Mouse (Mus musculus) cerebral cortex, adult 2 months (tissue): ENCODE results near the gene Mical3.

Source experiments
- WGBS: fragments of 180-500 bp; shearing (Covaris S2); methylation state at CpG from one replicate; pipeline ENCODE4 v1.1.7; 2018; 5-methylcytosine and 5-hydroxymethylcytosine counted together

Mical3 gene

DNA sequence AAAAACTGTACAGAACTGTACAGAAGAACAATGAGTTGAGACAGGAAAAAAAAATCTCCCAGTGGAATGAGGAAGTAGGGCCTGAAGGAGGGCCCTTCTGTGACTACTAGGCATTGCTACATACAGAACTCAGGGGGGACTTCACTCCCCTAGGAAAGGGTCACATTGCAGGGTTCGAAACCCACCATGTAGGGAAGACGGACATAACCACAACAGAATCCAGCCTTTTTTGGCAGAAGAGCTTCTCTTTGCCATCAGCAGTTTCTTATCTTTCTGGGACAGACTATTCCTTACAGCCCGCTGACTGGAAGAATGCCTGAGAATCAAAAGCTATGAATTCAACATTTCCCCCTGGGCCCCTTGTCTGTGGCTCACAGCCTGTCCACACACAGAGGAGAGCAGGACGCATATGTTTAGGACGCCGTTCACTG, 46.7 kb downstream of the Mical3 start:
- WGBS, result 69% methylated on average over 6 of the region's 6 CpGs

DNA sequence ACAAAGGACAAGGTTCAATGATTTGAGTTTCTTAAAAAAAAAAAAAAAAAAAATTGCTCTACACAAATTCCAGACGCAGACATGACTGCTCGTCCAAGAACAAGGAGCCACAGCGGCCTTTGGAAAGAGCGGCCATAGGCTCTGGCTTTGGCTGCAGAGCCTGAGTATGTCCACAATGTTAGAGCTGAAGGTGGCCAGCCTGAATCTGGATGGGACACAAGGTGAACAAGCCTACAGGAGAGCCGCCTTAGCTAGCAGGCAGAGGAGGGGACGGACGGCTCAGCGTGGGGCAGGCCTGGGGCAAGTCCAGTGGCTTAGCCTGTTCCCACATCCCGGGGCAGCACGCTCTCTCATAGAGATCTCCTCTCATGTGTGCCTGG, 48.7 kb downstream of the Mical3 start:
- WGBS, result 92% methylated on average over 10 of the region's 10 CpGs

DNA sequence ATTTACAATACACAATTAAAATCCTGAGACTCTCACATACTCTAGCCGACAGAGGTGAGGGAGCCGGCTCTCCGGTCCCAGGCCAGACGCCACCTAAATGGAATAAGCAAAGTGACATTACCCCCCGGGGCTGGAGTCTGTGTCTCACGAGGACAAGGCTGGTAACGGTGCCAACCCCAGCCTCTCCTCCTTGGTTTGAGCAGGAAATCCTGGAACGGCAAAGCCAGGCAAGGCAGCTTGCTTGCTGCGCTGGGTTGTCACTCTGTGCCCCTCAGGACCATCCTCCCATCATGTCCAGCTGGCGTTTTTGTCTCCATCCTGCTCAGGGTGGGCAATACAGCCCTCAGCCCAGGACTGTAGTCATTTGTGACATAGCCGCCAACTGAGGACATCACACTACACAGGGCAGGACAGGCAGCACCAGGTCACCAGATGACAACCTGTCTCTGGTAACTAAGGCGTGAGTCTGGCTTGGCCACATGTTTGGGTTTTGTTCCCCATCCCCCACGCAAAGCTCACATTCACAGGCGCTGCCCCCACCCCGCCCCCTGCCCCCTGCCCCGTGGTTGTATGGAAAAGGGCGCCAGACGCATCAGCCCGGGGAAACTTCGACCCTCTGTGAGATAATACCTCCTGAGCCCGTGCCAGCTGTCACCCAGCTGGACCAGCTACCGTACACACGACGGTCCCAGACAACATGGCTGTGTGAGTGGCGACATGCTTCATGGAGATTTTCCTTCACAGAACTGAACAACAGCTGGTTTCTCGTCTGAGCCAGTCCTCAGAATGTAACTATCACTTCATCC, 49.3 kb downstream of the Mical3 start:
- 67% methylated on average over 26 of the region's 26 CpGs for WGBS

DNA sequence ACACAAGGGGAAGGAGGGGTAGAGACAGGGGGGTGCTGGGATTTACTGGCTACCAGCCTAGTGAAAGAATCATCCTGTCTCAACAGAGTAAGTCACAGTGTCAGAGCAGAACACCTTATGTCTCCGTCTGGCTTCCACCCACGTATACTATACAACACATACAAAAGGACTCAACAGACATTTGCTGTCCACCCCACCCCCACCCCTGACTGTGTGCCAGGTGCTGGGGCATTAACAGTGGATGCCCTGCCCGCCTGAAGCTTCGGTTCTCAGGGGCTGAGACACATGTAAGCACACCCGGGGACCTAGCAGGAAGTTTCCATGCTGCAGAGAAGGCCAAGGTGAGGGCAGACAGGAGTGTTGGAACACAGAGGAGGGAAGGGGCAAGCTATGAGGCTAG, 52.6 kb downstream of the Mical3 start:
- 54% methylated on average over 5 of the region's 5 CpGs for WGBS

DNA sequence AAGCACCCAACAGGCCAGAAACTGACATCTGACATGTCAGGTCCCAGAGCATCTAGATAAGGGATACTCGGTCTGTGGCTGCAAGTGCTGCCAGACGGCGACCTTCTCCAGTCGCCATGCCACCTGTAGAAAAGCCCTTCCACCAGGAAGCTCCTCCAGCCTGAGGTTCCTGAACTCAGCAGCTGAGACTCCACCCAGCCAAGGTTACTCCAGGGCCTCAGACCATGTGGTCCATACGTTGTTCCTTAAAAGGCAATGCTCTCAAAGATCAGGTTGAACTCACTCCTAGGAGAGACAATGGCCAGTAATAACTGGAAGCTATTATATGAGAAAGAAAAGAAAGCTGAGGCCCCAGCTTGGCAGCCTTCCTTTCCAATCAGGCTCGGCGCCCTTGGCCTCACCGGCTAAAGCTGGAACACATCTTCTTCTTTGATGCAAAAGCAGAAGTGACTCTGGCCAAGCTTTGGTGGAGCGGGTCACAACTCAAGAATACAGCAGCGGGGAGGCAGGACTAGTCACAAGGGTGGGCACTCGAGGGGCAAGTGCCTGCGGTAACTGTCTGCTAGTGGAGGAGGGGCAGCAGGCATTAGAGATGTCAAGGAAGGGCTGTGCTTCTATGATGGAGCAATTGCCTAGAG, 53.8 kb downstream of the Mical3 start:
- 73% methylated on average over 12 of the region's 12 CpGs for WGBS

DNA sequence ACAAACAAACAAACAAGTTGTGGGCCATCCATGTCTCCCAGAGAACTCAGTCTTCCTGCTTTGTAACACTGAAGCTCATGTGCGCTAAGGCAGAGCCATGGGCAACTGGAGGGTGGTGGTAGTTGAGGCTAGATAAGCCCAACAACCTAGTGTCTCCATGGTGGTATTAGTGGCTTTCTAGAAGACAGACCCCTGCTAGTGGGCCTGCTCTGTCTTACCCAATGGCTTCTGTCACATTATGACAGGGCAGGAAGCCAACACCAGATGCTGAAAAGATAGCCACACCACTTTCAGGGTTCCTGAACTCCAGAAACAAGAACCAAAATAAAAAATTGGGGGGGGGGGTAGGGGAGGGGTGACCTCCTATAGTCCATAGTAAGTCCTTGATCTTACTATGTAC, 55.0 kb downstream of the Mical3 start:
- 97% methylated on average over 1 of the region's 1 CpGs for WGBS

DNA sequence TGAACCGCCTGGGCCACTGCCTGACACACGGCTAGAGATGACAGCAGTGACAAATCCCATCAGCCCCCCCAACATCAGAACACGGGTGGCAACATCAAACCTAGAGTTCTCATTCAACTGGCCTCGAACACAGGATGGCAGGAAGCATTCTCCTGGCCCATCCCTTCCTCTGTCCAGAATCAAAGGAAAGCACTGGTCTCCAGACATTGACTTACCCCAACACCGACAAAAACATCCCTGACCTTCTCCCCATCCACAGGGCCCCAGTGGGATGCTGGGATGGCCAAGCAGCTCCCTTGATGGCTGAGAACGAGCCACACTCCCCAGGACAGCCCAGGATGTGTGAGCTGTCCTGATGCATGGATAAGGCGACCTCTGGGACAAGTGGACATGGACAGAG, 57.5 kb downstream of the Mical3 start:
- WGBS, result 77% methylated on average over 7 of the region's 7 CpGs

DNA sequence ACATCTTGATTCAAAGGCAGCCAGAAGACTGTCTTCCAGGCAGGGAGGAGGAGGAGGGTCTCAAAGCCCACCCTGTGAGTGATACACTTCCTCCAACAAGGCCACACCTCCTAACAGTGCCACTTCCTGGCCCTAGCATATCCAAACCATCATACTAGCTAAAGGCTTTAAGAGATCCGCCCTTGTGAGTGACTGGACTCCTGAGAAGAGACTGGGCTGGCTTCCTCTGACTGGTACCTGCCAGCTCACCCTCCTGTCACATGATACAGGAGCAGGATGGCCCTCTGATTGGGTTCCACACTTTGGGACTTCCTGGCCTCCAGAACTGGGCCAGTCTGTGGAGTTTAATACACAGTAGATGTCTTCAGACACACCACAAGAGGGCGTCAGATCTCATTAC, 58.2 kb downstream of the Mical3 start:
- 73% methylated on average over 2 of the region's 2 CpGs for WGBS

DNA sequence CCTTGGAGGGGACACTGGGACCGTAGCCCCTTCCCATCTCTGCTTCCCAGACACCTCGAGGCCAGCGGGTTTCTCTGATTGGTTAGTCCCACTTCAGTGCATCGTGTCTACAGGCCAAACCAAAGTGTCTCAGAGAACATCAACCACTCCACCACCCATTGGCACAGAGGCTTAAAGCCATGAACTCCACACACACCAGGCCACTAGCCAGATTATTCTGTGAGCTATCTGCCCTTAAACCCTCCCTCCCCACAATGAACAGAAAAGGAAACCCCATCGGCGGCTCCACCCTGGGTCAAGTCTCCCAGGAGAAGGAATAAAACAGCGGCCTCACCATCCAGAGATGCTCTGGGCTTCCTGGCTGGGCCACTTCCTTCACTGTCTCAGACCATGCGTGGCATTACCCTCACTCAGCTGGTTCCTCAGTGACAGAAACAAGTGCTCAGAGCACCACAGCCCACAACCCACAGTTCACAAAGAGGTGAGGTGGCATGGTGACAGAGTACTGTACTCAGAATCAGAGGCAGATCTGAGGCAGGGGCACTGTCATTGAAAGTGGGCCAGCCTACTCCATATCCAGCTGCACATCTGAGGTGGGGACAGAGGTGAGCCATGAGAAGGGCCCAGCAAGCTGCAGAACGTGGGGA, 60.1 kb downstream of the Mical3 start:
- WGBS, result 77% methylated on average over 9 of the region's 9 CpGs

DNA sequence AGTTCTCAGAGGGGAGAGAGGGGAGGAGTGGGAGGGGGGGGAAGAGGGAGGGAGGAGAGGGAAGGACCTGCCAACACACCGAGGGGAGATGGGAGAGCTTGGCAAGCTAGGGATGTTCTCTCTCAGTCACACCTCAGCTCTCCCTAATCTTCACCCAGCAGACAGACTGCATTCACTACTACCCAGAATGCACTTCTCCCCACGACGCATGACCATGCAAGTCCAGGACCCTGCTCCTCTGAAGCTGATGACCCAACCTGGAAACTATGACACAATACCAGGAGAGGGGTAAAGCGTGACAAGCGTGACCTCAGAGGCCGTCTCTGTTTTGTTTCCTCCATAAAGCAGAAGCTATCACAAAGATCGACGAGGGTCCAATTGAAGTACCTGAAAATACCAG, 61.6 kb downstream of the Mical3 start:
- 75% methylated on average over 8 of the region's 8 CpGs for WGBS

DNA sequence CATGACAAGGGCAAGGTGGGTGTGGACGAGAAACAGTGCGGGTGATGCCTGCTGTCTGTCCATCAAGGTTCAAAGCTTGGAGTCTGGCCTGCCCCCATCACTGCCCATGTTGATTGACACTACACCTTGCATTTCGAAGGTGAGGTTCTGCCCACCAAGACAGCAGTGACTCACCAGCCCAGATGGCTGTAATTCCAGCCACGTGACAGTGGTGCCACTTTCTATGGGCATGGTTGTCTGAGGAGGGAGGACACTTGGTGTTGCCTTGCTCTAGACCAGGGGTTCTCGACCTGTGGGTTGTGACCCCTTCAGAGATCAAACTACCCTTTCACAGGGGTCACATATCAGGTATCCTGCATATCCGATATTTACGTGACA, 62.7 kb downstream of the Mical3 start:
- 70% methylated on average over 7 of the region's 7 CpGs for whole genome bisulfite sequencing

DNA sequence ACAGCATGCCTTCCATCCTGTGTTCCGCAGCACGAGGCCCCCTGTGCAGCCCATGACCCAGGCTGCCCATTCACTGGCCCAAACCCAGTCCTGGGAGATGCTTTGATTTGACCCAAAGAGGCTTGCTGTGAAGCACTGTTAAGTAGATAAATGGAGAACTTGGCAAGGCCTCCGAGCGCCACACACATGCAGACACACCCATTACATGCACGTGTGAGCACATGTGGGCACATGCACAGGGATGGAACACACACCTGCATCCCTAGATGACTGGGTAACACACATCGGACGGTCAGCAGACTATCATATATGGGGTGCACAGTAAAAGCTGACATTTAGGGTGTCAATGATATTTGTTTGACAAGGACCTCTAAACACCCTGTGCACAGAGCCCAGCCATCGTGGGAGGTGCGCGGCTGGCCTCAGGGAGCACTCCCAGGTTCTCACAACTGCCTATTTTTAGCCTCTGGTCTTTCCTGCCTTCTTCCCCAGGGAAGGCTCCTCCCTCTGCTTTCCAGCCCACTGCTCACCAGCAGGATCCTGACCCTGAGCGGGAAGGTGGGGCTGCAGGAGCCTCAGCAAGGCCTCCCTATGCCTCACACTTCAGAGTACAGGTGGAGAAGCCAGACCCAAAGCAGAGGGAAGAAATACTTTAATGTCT, 63.2 kb downstream of the Mical3 start:
- WGBS, result 62% methylated on average over 11 of the region's 11 CpGs

DNA sequence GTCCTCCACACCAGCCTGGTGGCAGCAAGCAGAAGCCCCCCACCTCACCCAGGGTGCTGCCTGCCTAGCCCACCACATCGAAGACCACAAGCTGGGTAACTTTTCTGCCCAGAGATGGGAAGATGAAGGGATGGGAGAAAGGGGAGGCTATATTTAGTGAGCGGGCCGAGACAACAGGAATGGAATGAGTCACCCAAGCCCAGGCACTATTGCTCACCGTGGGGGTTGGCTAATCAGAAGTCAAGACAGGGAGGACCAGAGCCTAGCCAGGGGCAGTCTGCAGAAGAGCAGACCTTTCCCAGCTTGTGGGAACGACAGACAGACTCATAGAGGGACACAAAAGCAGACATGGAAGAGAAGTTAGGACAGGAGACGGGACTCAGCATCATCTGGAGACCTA, 64.0 kb downstream of the Mical3 start:
- 37% methylated on average over 6 of the region's 6 CpGs for WGBS

DNA sequence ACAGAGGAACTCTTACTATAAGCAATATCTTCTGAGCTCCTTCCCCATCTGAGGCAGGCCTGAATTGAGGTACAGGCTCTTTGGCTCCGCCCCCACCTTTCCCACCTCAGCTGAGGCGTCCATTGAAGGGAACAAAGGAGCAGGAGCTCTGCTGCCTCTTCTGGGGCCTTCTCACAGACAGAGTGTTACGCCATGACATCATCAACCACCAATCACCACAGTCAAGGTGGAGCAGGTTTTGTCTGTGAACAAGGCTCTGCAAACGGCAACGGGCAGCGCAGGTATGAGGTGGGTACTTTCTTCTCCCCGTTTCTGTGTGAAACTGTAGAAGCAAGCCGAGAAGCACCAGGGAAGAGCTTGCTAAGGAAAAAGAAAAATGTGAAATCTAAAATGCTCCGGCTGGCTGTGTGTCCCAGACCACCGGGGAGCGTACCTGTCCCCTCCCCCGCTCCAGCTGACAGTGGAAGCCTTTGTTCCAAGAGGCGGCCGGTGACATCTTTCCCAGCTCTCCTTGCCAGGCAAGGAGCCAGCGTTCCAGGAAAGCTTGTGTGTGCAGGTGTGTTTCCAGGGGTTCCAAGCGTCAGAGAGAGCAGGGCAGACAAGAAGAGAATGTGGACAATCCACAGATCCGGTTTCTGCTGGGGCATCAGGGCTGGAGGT, 66.3 kb downstream of the Mical3 start:
- WGBS, result 51% methylated on average over 17 of the region's 17 CpGs

DNA sequence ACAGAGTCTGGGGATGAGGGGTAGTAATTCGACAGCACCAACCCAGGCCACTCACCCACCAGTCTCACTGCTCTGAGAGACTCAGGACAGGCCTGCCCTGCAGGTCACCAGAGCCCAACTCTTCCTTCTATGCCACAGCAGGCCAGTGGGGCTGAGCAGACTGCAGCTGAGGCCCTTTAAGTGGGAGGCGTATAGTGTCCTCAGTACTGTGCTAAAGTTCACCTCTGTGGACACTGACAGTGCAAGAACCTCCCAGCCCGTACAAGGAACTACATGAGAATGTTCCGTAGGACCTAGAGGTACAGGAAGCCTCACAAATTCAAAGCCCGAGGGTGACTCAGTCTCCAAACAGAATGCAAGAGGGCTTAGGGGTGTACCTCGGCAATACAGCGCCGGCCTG, 67.0 kb downstream of the Mical3 start:
- 70% methylated on average over 8 of the region's 8 CpGs for WGBS

DNA sequence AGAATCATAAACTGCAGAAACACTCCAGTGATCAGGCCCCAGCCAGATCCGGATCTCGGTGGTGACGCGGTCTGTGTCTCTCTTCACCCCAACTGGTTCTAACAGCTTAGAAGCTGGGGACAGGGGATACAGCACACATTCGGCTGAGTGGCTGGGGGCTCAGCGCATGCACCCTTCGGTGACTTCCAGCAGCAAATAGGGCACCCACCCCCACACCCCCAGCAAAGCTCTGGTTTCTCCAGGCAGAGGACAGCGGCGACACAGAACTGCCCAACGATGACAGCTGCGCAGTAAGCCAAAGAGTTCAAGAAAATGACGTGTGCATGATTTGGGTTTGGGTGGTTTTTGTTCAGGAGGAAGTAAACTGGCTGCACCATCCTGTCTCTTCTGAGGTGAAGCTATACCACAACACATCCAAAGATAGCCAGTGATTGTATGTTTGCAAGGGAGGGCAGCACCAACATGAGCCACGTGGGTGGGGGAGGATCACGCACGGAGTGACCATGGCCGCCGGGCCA, 67.8 kb downstream of the Mical3 start:
- 81% methylated on average over 17 of the region's 17 CpGs for WGBS

DNA sequence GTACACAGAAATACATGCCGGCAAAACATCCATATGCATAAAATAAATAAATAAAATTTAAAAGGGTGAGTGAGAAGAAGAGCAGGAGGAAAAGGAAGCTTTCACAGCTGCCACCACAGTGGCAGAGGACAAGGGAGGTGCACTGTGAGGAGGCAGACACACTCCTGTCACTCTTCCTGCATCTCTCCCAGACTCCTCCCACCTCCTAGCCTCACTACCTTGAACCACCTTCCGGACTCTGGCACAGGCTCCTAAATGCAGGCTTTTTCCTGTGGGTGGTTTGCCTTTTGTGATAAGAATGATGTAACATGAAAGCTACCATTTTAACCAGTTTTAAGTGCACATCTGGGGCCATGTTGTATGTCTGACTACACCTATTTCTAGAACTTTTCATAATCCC, 72.8 kb downstream of the Mical3 start:
- WGBS, result 48% methylated on average over 2 of the region's 2 CpGs

DNA sequence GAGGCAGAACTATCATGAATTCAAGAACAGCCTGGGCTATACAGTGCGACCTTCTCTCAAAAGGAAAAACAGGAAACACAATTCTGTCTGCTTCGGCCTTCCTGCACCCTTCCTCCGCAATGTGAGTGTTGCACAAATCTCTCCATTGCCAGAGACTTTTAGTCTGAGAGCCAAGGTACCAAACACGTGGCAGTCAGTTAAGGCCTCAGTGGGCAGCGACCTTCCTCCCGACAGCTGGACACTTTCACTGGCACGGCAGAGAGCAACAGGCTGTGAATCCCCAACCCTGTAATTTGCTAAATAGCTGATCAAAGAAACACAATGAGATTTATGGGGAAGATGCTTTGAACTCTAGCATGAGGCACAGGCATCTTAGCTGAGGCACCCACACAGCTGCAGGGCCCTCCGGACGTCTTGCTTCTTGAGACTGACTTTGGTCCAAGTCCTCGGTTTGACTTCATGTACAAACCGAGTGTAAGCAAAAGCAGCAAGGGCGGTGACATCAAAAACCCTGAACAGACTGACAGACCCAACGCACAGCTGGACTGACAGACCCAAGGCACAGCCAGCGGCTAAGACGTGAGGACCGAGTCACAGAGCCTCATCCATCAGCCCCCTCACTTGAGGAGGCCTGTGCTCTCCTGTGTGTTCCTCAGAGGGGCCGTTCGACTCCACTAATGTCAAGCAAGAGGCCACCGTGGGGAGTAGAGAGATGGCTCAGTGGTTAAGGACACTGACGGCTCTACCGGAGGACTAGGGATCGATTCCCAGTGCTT, 73.4 kb downstream of the Mical3 start:
- 77% methylated on average over 22 of the region's 22 CpGs for WGBS

DNA sequence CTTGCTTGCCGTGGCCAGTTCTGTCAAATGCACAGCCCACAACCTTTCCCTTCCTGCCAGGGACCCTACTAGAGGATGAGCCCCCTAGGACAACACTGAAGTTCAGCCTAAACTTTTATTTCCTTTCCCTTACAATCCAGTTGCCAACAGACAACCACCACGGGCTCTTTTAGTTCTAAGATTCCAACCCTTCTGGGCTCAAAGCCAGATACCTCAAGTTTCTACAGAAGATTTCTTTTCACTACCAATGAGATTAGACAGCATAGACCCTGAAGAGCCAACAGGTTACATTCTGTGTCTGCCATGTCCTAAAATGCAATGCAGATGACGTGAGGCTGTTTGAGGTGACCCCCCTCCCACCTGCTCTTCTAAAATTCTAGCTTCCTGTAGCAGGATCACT, 75.3 kb downstream of the Mical3 start:
- 30% methylated on average over 3 of the region's 3 CpGs for WGBS

DNA sequence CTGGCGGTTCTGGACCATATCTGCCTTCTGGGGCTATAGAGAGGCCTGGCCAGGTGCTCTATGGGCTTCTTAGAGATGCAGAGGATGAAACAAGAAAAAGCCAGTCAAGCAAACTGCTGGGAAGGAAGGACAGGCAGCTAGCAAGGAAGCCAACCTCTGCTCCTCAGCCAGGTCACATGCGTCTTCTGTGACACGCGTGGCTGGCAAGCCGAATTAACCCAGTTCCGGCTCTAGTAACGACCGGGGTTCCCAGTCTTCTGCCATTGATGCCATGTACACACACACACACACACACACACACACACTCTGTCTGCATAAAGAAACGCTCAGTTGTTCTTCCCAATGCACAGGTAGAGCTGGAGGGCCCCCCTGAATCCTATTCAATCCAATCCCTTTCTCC, 75.9 kb downstream of the Mical3 start:
- 81% methylated on average over 9 of the region's 9 CpGs for WGBS

DNA sequence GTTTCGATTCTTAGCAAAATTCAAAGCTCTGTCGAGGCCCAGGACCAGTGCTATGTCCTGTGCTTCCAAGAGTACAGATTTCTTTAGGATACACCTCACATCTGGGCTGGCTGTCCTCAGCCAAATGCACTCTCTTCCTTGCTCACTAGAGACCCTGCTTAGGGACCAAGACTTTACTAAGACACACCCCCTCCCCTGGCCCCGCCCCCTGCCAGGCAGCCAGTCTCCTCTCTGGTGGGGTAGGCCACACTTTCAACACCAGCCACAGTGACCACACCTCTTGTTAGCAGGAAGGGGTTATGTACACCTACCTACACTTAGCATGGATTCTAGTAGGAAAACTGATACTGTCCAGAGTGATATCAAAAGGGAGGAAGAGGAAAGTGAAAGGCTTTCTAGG, 76.5 kb downstream of the Mical3 start:
- WGBS, result 75% methylated on average over 3 of the region's 3 CpGs
